Mouse (Mus musculus) embryonic fibroblast, embryonic 13.5 days (primary cell): ENCODE results near the gene Srsf6. TPM values are rescaled to one million over a fixed set of nuclear protein-coding genes. Genes with fewer than 3 reads are reported as not detected.

Source experiments
- H3K27ac ChIP-seq: 2 replicates; pipeline ENCODE4 v1.5.1; 2012; ENCODE audit warnings: low read length, control low read depth, inconsistent platforms; ENCODE audit not compliant: insufficient read depth
- H3K4me1 ChIP-seq: 2 replicates; pipeline ENCODE4 v1.6.1; 2011; ENCODE audit warnings: low read length; ENCODE audit not compliant: control insufficient read depth, insufficient read depth
- H3K4me3 ChIP-seq: 2 replicates; pipeline ENCODE4 v1.5.1; 2011; ENCODE audit warnings: mild to moderate bottlenecking, control low read depth, low read length; ENCODE audit not compliant: insufficient read depth
- CTCF ChIP-seq: IDR thresholded peaks from 2 replicates; pipeline ENCODE4 v1.5.1; 2011; ENCODE audit warnings: mild to moderate bottlenecking, control low read depth, low read length, moderate library complexity, borderline replicate concordance; ENCODE audit not compliant: insufficient read depth
- POLR2A ChIP-seq: IDR thresholded peaks from 2 replicates; pipeline ENCODE4 v1.6.1; 2011; ENCODE audit warnings: low read depth, mild to moderate bottlenecking, control low read depth, low read length, moderate library complexity
- polyA plus RNA-seq: library from polyadenylated mRNA; stranded (reverse); fragments of >200 nt; gene quantifications from 2 replicates; pipeline ENCODE4 v1.2.4, GENCODE M21; 2011; ENCODE audit warnings: low read depth; ENCODE audit not compliant: missing spikeins, insufficient read length

Srsf6 gene
- polyA plus RNA-seq, 1 experiment: 232 TPM

DNA sequence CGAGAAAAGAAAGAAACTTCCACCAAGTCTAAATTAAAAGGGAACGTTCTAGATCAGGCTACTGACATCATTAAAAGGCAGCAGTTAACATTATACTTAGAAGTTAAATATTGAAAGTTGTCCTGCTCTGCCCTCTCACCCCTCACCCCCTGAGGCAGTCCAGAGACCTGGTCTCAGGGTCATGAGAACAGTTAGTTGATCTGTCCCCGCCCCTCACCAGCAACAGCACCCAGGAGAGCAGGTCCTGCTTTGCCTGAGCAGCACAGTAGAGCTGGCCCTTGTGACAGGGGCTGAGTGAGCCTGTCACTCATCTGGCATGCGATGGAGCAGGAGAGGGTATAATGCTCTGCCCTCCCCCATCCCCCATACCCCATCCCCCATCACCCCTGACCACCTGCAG, 25.4 kb upstream of the Srsf6 start:
- no peak overlapping the region for H3K4me3 ChIP-seq
- H3K27ac ChIP-seq: no peak overlapping the region
- no peaks in the 10 kb centered on the region for H3K4me1 ChIP-seq
- TF ChIP-seq CTCF: no peak

DNA sequence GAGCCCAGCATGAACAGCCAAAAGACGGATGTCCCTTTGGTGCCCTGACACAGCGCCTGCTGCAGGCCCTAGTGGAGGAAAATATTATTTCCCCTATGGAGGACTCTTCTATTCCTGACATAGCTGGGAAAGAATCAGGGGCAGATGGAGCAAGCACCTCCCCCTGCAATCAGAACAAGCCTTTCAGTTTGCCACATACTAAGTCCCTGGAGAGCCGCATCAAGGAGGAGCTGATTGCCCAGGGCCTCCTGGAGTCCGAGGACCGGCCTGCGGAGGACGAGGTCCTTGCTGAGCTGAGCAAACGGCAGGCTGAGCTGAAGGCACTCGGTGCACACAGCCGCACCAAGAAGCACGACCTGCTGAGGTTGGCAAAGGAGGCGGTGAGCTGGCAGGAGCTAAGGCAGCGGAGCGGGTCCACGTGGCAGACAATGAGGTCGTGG, 23.3 kb upstream of the Srsf6 start:
- Histone ChIP-seq H3K4me3 (no peak overlapping the region), H3K4me1 (no peaks in the 10 kb centered on the region), H3K27ac (no peak overlapping the region)
- TF ChIP-seq CTCF (no peak), POLR2A (no peak)

- TF ChIP-seq POLR2A: no peak
- no peak for TF ChIP-seq CTCF
- H3K4me1 ChIP-seq: no peaks in the 10 kb centered on the region
- no peak overlapping the region for H3K27ac ChIP-seq
- H3K4me3 ChIP-seq: no peak overlapping the region
Observed at GRCm38 (mm10) chr2:162914040-162914439, 17.3 kb upstream of the Srsf6 start.

DNA sequence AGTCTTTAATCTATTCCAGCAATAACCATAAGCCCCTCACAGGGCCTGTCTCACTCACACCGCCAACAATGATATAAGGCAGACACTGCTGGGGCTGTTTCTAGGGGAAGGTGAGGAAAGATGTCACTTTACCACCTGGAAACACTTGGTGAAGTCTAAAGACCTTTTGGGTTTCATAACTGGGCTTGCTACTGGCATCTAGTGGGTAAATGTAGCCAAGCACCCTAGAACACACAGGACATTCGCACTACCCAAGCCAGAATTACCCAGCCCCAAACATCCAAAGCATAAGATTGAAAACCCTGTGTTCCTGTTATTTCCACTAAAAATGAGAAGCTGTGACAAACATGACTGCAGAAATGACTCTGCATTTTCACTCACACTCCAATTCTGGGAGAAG, 16.8 kb upstream of the Srsf6 start:
- Histone ChIP-seq H3K4me3 (no peak overlapping the region), H3K4me1 (no peaks in the 10 kb centered on the region), H3K27ac (no peak overlapping the region)
- TF ChIP-seq POLR2A: no peak
- TF ChIP-seq CTCF: no peak

GRCm38 (mm10) chr2:162919926-162920325, 11.4 kb upstream of the Srsf6 start:
- TF ChIP-seq POLR2A: no peak
- no peak for TF ChIP-seq CTCF
- no peak overlapping the region for H3K4me3 ChIP-seq

GRCm38 (mm10) chr2:162922183-162922582, 9.1 kb upstream of the Srsf6 start:
- no peak for TF ChIP-seq POLR2A
- TF ChIP-seq CTCF: no peak
- Histone ChIP-seq H3K27ac (no peak overlapping the region), H3K4me3 (no peak overlapping the region)

More at GRCm38 (mm10) chr2:162919926-162920325, 11.4 kb upstream of the Srsf6 start:
- H3K4me1 ChIP-seq: no peaks in the 10 kb centered on the region
- no peak overlapping the region for H3K27ac ChIP-seq

DNA sequence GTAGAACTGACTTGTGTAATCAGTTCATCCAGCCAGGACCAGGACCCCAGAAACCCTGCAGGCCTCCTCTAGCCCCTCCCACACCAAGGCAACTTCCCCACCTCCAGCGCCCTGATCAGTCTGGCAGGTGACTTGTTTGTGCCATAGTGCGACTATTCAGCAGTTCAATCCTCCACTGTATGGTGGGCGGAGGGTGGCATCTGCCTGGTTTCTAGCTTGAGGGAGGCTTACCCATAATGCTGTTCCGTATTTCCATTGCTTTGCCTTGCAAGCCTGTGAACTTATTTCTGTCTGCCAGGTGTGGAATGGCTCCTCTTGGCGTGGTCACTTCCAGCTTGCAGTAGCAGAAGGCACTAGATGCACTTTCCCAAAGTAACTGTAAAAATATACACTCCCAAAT, 8.5 kb upstream of the Srsf6 start:
- H3K4me1 ChIP-seq: no peaks in the 10 kb centered on the region
- TF ChIP-seq POLR2A: no peak
- no peak for TF ChIP-seq CTCF
- H3K4me3 ChIP-seq: no peak overlapping the region
- H3K27ac ChIP-seq: no peak overlapping the region

More at GRCm38 (mm10) chr2:162922183-162922582, 9.1 kb upstream of the Srsf6 start:
- no peaks in the 10 kb centered on the region for H3K4me1 ChIP-seq

DNA sequence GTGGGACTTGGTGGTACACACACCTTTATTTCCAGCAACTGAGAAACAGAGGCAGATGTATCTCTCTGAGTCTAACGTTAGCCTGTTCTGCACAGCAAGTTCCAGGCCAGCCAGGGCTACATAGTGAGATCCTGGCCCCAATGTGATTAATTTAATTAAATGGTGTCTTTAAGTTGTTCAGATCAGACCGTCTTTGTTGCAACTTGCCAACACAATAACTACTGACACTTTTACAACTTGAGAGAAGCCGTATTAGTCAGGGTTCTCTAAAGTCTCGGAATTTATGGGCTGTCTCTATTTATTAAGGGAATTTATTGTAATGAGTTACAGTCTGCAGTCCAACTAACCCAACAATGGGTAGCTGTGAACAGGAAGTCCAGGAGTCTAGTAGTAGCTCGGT, 7.2 kb upstream of the Srsf6 start:
- H3K27ac ChIP-seq: no peak overlapping the region
- TF ChIP-seq CTCF (no peak), POLR2A (no peak)
- no peaks in the 10 kb centered on the region for H3K4me1 ChIP-seq
- H3K4me3 ChIP-seq: no peak overlapping the region

DNA sequence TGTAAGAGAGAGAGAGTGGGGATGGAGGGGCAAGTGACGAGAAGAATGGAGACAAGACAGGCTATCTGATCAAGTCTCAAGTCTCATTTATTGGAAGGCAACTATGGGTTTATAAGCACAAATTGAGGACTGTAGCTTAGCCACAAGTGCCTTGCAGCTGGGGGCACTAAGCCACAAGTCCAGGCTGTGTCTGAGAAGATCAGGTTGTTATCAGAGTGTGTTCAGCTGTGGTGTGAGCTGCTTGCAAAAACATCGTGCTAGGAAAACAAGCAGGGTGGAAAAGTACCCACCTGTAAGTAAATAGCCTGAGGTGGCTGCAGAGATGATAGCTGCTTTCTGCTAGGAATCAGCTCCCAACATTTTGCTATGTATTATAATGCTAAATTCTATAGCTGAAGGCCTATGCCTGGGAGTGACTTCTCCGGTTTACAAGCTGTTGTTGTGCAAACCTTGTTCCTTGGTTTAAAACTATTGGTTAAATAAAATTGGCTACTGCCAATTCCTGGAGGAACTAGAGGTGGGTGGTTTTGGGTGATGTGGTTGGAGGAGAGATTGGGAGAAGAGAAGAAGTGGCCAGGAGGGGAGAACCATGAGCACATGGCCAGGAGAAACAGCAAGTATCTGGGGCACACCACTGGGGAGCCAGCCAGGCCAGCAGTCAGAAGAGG, 3.3 kb upstream of the Srsf6 start:
- Histone ChIP-seq H3K27ac (no peak overlapping the region), H3K4me1 (no peaks in the 10 kb centered on the region; the same call in 1 of the 2 replicates), H3K4me3 (no peak overlapping the region)
- TF ChIP-seq POLR2A (no peak), CTCF (no peak)

DNA sequence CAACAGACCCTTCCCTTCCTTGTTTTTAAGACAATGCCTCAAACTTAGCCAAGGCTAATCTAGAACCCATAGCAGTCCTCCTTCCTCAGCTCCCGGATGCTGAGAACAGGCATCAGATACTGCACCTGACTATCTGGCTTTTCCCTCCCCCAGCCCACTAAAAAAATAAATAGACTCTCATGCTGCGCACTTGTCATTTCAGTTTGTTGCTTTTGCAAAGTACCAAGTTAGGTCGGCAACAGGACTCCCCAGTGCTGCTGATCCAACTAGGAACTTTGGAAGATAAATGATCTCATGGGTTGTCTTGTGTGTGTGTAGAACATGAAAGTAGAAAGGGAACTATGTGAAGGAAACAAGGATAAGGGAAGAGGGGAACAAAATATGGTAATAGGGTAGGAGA, 1.6 kb upstream of the Srsf6 start:
- Histone ChIP-seq H3K4me3 (no peak overlapping the region), H3K27ac (no peak overlapping the region), H3K4me1 (peaks cover 2% of the 10 kb centered on the region)
- TF ChIP-seq POLR2A (no peak), CTCF (no peak)
